Mouse (Mus musculus): ENCODE measurements around the gene Rundc3a. TPM values are rescaled to one million over a fixed set of nuclear protein-coding genes. Genes with fewer than 3 reads are reported as not detected.

The Rundc3a gene
- polyA plus RNA-seq, 3 experiments from 2014 or later: 1.8 to 3.2 (median 2.0) TPM

Other genes starting within 250 kb of the Rundc3a start
- gene Nags, start 247.9 kb upstream of the Rundc3a start, polyA plus RNA-seq (2017; shearing (Covaris generic)): under 1 TPM in 1 of 3 experiments, not detected in 2; 0.28 TPM
- 10 to 100 TPM; 11.9 to 15.3 (median 13.9) TPM for gene Tmem101, start 237.0 kb upstream of the Rundc3a start, polyA plus RNA-seq (2017; shearing (Covaris generic))
- gene Lsm12, start 208.1 kb upstream of the Rundc3a start, polyA plus RNA-seq (2017; shearing (Covaris generic)): 10 to 100 TPM; 58.3 to 99.6 (median 68.0) TPM
- gene G6pc3, start 203.8 kb upstream of the Rundc3a start, polyA plus RNA-seq (2017; shearing (Covaris generic)): 10 to 100 TPM; 18.7 to 39.7 (median 37.9) TPM
- 1 to 10 TPM; 6.8 to 8.2 (median 7.7) TPM for gene Hdac5, start 163.2 kb upstream of the Rundc3a start, polyA plus RNA-seq (2017; shearing (Covaris generic))
- gene BC030867, start 144.5 kb upstream of the Rundc3a start, polyA plus RNA-seq (2017; shearing (Covaris generic)): 1 to 10 TPM in 2 of 3 experiments, under 1 TPM in 1; 0.95 to 7.0 (median 1.5) TPM
- not detected for gene Asb16, start 124.7 kb upstream of the Rundc3a start, polyA plus RNA-seq (2017; shearing (Covaris generic))
- gene Tmub2, start 108.5 kb upstream of the Rundc3a start, polyA plus RNA-seq (2017; shearing (Covaris generic)): 10 to 100 TPM; 43.1 to 61.2 (median 51.8) TPM
- gene Atxn7l3, start 96.8 kb upstream of the Rundc3a start, polyA plus RNA-seq (2017; shearing (Covaris generic)): 1 to 10 TPM; 6.5 to 8.0 (median 6.9) TPM
- gene Ubtf, start 73.7 kb upstream of the Rundc3a start, polyA plus RNA-seq (2017; shearing (Covaris generic)): 10 to 100 TPM; 42.5 to 45.0 (median 44.6) TPM
- gene Slc4a1, start 27.2 kb upstream of the Rundc3a start, polyA plus RNA-seq (2017; shearing (Covaris generic)): under 1 TPM in 1 of 3 experiments, not detected in 2; 0.08 TPM
- 10 to 100 TPM; 40.1 to 61.9 (median 53.3) TPM for gene Slc25a39, start 14.5 kb downstream of the Rundc3a start, polyA plus RNA-seq (2017; shearing (Covaris generic))
- 10 to 100 TPM; 21.8 to 32.1 (median 26.1) TPM for gene Grn, start 36.9 kb downstream of the Rundc3a start, polyA plus RNA-seq (2017; shearing (Covaris generic))
- not detected for gene Fam171a2, start 54.3 kb downstream of the Rundc3a start, polyA plus RNA-seq (2017; shearing (Covaris generic))
- gene Itga2b, start 76.7 kb downstream of the Rundc3a start, polyA plus RNA-seq (2017; shearing (Covaris generic)): 1 to 10 TPM in 1 of 3 experiments, under 1 TPM in 2; 0.45 to 2.0 (median 0.94) TPM
- gene Gpatch8, start 163.0 kb downstream of the Rundc3a start, polyA plus RNA-seq (2017; shearing (Covaris generic)): 10 to 100 TPM; 58.6 to 77.0 (median 60.5) TPM
- gene Gm11627, start 186.1 kb downstream of the Rundc3a start, polyA plus RNA-seq (2017; shearing (Covaris generic)): not detected
- not detected for gene Fzd2, start 211.0 kb downstream of the Rundc3a start, polyA plus RNA-seq (2017; shearing (Covaris generic))

Measured in inflammation-experienced regulatory T-cells, adult 6 months (primary cell).